Mouse (Mus musculus) ES-Bruce4 (cell line): ENCODE data around the gene Adcy5. TPM values are rescaled to one million over a fixed set of nuclear protein-coding genes. Genes with fewer than 3 reads are reported as not detected.

Experiments used
- H3K27ac ChIP-seq: 2 replicates; pipeline ENCODE4 v1.5.1; 2012; ENCODE audit warnings: low read length, inconsistent platforms; ENCODE audit not compliant: insufficient read depth
- H3K27me3 ChIP-seq: 2 replicates; pipeline ENCODE4 v1.6.1; 2012; ENCODE audit warnings: mild to moderate bottlenecking, low read length, inconsistent platforms; ENCODE audit not compliant: control insufficient read depth, poor library complexity, insufficient read depth, severe bottlenecking
- H3K36me3 ChIP-seq: 2 replicates; pipeline ENCODE4 v1.6.1; 2012; ENCODE audit warnings: inconsistent platforms, mild to moderate bottlenecking, low read length, moderate library complexity; ENCODE audit not compliant: control insufficient read depth, poor library complexity, insufficient read depth, severe bottlenecking
- H3K4me1 ChIP-seq: one replicate; pipeline ENCODE4 v1.8.1; 2011; ENCODE audit warnings: low read length; ENCODE audit not compliant: control insufficient read depth, insufficient read depth
- H3K4me3 ChIP-seq: 2 replicates; pipeline ENCODE4 v1.5.1; 2011; ENCODE audit warnings: low read depth, mild to moderate bottlenecking, low read length
- H3K9ac ChIP-seq: 2 replicates; pipeline ENCODE4 v1.6.1; 2012; ENCODE audit warnings: low read depth, mild to moderate bottlenecking, inconsistent platforms; ENCODE audit not compliant: poor library complexity, severe bottlenecking
- H3K9me3 ChIP-seq: replicated peaks from 2 replicates; pipeline ENCODE4 v1.6.1; 2012; ENCODE audit warnings: mild to moderate bottlenecking, low read length, inconsistent platforms; ENCODE audit not compliant: control insufficient read depth, poor library complexity, insufficient read depth, severe bottlenecking
- CTCF ChIP-seq: IDR thresholded peaks from one replicate; pipeline ENCODE4 v1.8.1; 2011; ENCODE audit warnings: low read depth, low read length
- EP300 ChIP-seq: IDR thresholded peaks from 2 replicates; pipeline ENCODE4 v1.6.1; 2011; ENCODE audit warnings: low read depth, low read length; ENCODE audit not compliant: insufficient read depth
- POLR2A ChIP-seq: IDR thresholded peaks from one replicate; pipeline ENCODE4 v1.8.1; 2011; ENCODE audit warnings: low read length; ENCODE audit not compliant: insufficient read depth
- polyA plus RNA-seq: library from polyadenylated mRNA; stranded (reverse); fragments of >200 nt; gene quantifications from 2 replicates; pipeline ENCODE4 v1.2.4, GENCODE M21; 2011; ENCODE audit warnings: low read depth; ENCODE audit not compliant: missing spikeins, insufficient read depth, insufficient read length

The Adcy5 gene
- polyA plus RNA-seq, 1 experiment = 1.2 TPM

GRCm38 (mm10) chr16:35248825-35249224 lies 94.1 kb downstream of the Adcy5 start:
- Histone ChIP-seq H3K36me3 (no peaks in the 10 kb centered on the region), H3K9me3 (no peaks in the 10 kb centered on the region), H3K27me3 (no peaks in the 10 kb centered on the region), H3K27ac (no peak overlapping the region), H3K9ac (no peak overlapping the region), H3K4me1 (no peaks in the 10 kb centered on the region), H3K4me3 (no peak overlapping the region)
- no peak for TF ChIP-seq POLR2A
- TF ChIP-seq CTCF = no peak
- TF ChIP-seq EP300 = no peak

DNA sequence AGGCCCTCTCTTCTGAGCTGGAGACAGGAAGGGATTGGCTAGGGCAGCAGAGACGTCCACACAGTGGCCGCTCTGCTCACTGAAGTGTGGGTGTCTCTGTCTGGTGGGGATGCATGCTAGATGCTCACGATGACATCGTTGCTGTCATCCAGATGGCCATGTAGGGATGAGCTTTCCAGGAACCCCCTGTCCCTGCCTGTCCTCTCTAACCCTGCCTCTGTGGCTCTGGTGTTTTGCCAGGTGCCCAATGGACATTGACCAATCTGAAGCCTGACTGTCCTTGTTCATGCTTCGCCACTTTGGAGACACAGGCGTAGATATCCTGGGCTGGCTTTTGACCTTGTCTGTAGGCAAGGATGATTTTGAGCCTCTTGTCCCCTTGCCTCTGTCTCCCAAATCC lies 95.1 kb downstream of the Adcy5 start:
- Histone ChIP-seq H3K4me1 (no peaks in the 10 kb centered on the region), H3K4me3 (no peak overlapping the region), H3K27ac (no peak overlapping the region), H3K36me3 (no peaks in the 10 kb centered on the region), H3K27me3 (no peaks in the 10 kb centered on the region), H3K9ac (no peak overlapping the region), H3K9me3 (no peaks in the 10 kb centered on the region)
- TF ChIP-seq POLR2A (no peak), CTCF (no peak), EP300 (no peak)

GRCm38 (mm10) chr16:35251690-35252089 lies 97.0 kb downstream of the Adcy5 start:
- no peaks in the 10 kb centered on the region for H3K4me1 ChIP-seq
- no peaks in the 10 kb centered on the region for H3K27me3 ChIP-seq
- no peak overlapping the region for H3K4me3 ChIP-seq
- H3K27ac ChIP-seq = no peak overlapping the region
- H3K36me3 ChIP-seq = no peaks in the 10 kb centered on the region
- no peak overlapping the region for H3K9ac ChIP-seq
- no peak for TF ChIP-seq CTCF
- no peak for TF ChIP-seq EP300
- no peak for TF ChIP-seq POLR2A
- no peaks in the 10 kb centered on the region for H3K9me3 ChIP-seq

DNA sequence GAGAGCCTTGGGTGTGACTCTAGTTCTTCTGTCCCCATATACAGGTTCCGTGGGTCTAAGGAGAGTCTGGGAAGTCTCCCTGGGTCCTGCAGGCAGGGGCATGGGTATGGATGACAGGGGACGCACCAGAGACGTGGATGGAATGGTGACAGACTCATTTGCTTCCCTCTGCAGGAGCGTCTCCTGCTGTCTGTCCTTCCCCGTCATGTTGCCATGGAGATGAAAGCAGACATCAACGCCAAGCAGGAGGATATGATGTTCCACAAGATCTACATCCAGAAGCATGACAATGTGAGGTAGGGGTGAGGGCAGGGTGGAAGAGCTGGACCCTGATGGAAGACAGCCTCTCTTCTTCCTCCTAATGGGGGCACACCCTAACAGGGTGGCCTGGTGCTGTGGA lies 98.3 kb downstream of the Adcy5 start:
- no peaks in the 10 kb centered on the region for H3K4me1 ChIP-seq
- H3K9me3 ChIP-seq = no peaks in the 10 kb centered on the region
- H3K9ac ChIP-seq = no peak overlapping the region
- no peaks in the 10 kb centered on the region for H3K27me3 ChIP-seq
- TF ChIP-seq POLR2A = no peak
- no peak overlapping the region for H3K4me3 ChIP-seq
- no peaks in the 10 kb centered on the region for H3K36me3 ChIP-seq
- H3K27ac ChIP-seq = no peak overlapping the region

DNA sequence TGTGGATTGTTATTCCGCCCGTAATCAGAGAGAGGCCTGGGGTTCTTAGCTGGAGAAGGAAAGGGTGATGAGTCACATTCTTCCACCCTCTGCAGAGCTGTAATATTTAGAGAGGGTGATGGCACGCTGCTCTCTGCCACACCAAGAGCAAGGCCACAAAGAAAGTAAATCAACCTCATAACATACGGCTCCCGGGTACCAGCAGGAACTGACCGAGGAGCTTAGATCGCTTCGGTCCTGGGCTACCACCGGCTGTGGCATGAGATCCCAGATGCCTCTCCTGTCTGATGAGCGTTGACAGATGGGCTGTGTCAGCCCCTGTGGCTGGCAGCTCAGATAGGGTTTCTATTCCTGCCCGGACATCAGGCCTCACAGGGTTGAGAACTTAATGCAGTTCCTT lies 101.3 kb downstream of the Adcy5 start:
- Histone ChIP-seq H3K27me3 (no peaks in the 10 kb centered on the region), H3K27ac (no peak overlapping the region), H3K36me3 (no peaks in the 10 kb centered on the region), H3K9me3 (no peaks in the 10 kb centered on the region), H3K4me1 (no peaks in the 10 kb centered on the region), H3K9ac (no peak overlapping the region), H3K4me3 (no peak overlapping the region)
- TF ChIP-seq CTCF (no peak), EP300 (no peak), POLR2A (no peak)

GRCm38 (mm10) chr16:35270353-35270934 lies 115.8 kb downstream of the Adcy5 start:
- no peaks in the 10 kb centered on the region for H3K4me1 ChIP-seq
- no peaks in the 10 kb centered on the region for H3K36me3 ChIP-seq
- no peaks in the 10 kb centered on the region for H3K27me3 ChIP-seq
- H3K9ac ChIP-seq = no peak overlapping the region
- no peak for TF ChIP-seq EP300
- TF ChIP-seq CTCF = peak; percentile 86
- no peak overlapping the region for H3K27ac ChIP-seq
- no peaks in the 10 kb centered on the region for H3K9me3 ChIP-seq
- no peak overlapping the region for H3K4me3 ChIP-seq
